Mouse (Mus musculus) forelimb bud, embryonic 11.5 days (tissue): Measurements from ENCODE around the gene Plekhd1.

ENCODE experiments used
- DNase-seq: peaks from one replicate; pipeline ENCODE4 v3.0.0-alpha.2; 2012; ENCODE audit warnings: low read depth, low spot score

The Plekhd1 gene

DNA sequence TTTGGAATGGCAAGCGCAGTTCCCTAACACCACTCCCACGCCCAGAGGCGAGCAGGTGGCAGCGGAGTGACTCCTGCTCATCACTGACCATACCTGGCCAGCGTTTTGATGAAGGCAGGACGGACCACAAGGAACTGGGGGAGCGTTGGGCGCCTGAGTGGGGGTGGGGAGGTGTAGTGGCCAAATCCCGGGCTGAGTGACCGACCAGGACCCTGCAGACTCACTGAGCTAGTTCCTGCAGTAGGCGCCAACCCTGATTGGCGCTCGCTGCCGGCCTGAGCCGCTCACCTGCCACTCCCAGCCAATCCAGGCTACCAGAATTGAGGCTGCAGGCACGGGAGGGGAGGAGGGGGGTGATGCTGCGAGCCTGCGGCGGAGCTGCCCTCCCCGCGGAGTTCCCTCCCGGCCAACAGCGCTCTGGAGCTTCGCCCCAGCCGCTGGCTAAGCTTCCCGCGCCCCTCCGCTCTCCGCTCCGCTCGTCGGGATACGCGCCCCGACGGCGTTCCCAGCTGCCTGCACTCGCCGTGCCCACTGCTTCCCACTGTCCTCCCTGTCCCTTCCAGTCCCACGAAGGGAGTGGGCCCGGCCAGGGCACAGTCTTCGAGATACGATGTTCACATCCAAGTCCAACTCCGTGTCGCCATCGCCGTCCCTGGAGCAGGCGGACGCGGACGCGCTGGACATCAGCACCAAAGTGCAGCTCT lies at the start of gene Plekhd1:
Plekhd1 (plus strand) TSS at position 323 of the 704 bp plus-strand sequence.
- peak; percentile 49 for DNase-seq

DNA sequence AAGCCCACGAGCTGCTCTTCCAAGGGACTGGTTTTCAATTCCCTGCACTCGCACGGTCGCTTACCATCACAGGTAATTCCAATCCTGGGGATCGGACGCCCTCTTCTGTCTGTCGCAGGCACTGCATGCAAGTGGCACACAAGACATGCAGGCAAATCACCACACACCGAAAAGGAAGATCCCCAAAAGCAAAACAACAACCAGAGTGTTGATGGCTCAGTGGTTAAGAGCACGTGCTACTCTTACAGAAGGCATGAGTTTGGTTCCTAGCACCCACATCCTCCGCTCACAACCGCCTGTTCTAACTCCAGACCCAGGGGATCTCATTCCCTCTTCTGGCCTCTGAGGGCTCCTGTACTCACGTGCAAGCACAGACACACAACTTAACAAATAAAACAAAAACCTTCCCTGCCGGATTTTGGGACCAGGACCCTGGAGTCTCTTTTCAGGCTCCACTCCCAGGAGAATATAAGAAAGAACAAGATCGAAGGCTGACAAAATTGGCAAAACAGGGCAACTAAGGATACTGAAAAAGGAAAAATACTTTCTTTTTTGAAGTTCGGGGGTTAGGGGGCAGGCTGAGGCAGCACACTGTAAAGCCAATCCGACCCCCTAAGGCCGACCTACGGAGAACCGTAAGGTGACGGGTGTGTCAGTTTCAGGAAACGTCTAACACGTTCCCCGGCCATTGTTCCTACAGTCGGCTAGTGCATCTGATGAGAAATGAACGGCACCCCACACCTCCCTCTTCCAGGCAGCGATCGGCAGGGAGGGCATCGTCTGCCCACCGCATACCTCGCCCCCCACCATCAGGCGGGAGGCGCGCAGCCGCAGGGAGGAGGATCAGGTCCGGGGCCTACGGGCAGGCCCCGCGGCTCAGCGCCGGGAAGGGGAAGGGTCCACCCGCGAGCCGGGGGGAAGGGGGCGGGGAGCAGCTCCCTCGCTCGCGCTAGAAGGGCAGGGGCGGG lies 49.4 kb upstream of the Plekhd1 start:
- peak; percentile 72 for DNase-seq

GRCm38 (mm10) chr12:80643693-80644505 lies 48.5 kb upstream of the Plekhd1 start, which contains the start of the genes Slc39a9 and Erh:
Slc39a9 (plus strand) TSS chr12:80643883.
Erh (minus strand) TSS chr12:80644341.
- peak; percentile 92 for DNase-seq

DNA sequence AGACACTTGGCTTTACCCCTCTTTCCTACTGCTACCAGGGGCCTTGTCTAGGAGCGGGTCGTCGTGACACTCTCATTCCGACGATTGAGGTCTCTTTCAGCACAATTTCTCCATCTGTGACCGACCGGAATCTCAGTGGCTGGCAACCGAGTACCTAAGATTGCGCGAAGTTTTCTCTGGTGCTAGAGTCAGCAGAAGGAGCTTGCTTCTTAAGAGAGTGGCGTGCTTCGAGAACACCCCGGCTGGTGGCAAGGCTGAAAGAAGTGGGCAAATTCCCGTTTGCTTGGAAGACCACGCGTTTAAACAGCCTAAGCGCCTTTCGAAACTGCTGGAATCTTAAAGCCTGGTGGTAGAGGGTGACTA lies 47.9 kb upstream of the Plekhd1 start:
- DNase-seq = no peak

- DNase-seq = no peak
Observed at GRCm38 (mm10) chr12:80646377-80646776, 46.0 kb upstream of the Plekhd1 start.

- no peak for DNase-seq
Observed at GRCm38 (mm10) chr12:80653951-80654658, 38.3 kb upstream of the Plekhd1 start.

- DNase-seq = no peak
Observed at GRCm38 (mm10) chr12:80654659-80655025, 37.7 kb upstream of the Plekhd1 start.

DNA sequence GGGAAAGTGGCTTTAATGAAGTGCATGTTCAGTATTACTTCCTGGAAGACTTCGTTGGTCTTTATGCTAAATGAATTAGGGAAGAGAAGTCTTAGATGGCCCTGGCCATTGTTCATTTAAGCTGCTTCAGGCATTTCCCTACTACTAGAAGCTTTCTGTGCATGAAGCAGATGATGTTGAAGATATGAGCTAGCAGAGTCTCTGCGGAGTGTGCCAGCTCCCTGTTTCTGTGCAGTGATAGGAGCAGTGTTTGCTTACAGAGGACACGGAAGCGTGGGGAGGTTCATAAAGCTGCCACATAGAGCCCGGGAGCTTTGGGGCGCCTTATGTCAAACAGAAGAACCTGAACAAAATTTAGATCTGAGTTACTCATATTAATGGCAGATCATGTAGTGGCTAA lies 33.7 kb upstream of the Plekhd1 start:
- DNase-seq = no peak

GRCm38 (mm10) chr12:80662322-80662721 lies 30.1 kb upstream of the Plekhd1 start:
- no peak for DNase-seq

GRCm38 (mm10) chr12:80663935-80664334 lies 28.5 kb upstream of the Plekhd1 start:
- no peak for DNase-seq

GRCm38 (mm10) chr12:80668391-80668790 lies 24.0 kb upstream of the Plekhd1 start:
- DNase-seq = no peak

DNA sequence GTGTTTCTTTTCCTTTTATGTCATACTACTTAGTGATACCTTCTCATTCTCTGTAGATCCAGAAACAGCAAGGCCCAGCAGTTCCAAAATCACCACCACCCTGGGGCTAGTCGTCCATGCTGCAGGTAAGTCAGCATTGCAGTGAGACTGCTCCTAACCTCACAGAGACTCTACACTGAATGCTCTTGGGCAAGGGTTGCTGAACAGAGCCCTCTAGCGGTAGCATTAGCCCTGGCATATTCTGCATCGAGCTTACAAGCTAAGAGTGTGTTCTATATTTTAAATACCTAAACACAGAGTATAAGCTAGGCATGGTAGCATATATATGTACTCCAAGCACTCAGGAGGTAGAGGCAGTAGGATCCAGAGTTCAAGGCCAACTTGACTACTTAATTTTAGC lies 19.2 kb upstream of the Plekhd1 start:
- peak; percentile 43 for DNase-seq

DNA sequence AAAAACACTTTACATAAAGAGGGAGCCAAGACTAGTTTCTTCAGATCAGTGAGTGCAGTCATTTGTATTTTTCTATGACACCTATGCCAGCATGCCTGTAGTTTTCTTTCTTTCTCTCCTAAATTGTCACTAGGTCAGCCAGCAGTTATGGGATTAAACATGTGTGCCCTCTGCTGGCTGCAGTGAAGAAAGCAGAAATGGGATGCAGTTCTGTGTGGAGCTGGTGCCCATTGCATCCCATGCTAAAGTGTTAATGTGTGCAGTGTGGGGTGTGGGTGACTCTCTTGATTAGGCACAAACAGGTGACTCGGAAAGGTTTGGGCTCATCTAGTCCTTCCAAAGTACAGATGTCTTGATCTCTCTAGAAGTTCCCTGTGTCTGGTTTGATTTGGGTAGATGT lies 11.1 kb upstream of the Plekhd1 start:
- DNase-seq = peak; percentile 24

GRCm38 (mm10) chr12:80683554-80683953 lies 8.8 kb upstream of the Plekhd1 start:
- DNase-seq = no peak

- DNase-seq = no peak
Observed at GRCm38 (mm10) chr12:80684316-80684715, 8.1 kb upstream of the Plekhd1 start.

DNA sequence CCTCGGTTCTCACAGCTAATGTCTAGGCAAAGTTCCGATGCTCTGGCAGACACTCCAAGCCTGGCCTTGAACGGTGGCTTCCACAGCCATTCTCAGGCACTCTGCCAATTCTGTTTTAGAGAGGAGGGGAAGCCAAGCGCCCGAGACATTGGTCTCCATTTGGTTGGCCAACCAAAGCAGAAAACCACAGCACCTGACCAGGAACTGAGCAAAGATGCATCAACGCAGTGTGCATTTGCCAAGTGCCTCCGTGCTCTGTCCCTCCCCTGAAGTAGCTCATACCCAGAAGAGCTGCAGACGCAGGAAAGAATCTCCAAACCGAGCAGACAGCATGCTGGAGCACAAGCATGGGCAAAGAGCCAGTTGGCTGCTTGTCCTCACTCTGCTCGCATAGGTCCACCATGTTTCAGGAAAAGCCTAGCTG lies 4.6 kb upstream of the Plekhd1 start:
- DNase-seq = no peak

GRCm38 (mm10) chr12:80689696-80690095 lies 2.7 kb upstream of the Plekhd1 start:
- DNase-seq = no peak

- DNase-seq = no peak
Observed at GRCm38 (mm10) chr12:80691671-80692091, 710 bp upstream of the Plekhd1 start.

GRCm38 (mm10) chr12:80693700-80694099 lies 1.3 kb downstream of the Plekhd1 start:
- DNase-seq = no peak

GRCm38 (mm10) chr12:80695004-80695403 lies 2.6 kb downstream of the Plekhd1 start:
- no peak for DNase-seq

GRCm38 (mm10) chr12:80698526-80699143 lies 6.2 kb downstream of the Plekhd1 start:
- no peak for DNase-seq
